Mouse (Mus musculus) urinary bladder, postnatal 14 days (tissue): ENCODE data around the gene Chkb.

Experiments used
- DNase-seq: peaks from one replicate; pipeline ENCODE4 v3.0.0; 2021; ENCODE audit warnings: low spot score

The Chkb gene

DNA sequence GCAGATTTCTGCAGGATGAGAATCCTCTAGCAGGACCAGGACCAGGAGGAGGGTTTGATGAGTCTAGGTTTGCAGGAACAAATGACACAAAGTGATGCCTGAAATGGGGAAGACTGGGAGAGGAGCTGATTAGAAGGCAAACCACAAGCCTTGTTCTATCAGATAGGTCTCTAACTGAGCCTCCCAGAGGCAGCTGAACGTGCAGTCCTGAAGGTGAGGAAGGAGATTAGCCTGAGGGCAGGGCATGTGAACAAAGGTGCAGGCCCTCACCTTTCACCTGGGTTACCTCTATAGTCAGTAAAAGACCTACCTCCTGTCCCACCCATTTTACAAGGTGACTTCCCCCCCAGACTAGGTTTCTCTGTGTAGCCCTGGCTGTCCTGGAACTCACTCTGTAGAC, 30.0 kb downstream of the Chkb start:
- no peak for DNase-seq

DNA sequence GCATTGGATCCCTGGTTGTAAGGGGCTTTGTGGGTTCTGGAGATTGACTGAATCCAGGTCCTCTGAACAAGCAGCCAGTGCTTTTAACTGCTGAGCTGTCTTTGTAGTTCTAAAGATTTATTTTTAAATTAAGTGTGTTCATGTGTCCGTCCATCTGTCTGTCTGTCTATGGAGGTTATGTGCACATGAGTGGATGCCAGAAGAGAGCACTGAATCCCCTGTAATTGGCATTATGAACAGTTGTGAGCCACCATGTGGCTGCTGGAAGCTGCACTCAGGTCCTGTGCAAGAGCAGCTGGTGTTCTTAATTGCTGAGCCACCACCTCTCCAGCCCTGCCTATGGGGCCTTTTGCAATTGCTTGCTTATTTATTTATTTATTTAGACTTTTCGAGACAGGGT, 31.6 kb downstream of the Chkb start:
- DNase-seq, result no peak

DNA sequence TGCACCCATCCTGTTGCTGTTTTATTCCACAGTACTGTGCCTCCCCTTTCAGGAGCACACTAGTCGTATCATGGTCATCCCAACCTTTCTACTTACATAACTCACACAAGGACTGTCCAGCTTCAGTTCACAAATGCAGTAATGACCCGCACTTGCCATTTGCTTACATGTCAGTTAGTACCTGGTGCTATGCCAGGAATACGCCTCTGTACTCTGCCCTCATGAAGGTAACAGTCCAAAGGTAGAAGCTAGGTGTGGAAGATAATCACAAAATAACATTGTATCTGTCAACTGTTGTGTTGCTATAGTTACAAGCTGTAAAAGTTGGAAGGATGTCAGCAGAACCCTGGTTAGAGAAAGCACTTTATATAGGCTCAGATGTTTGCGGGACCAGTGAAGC, 32.8 kb downstream of the Chkb start:
- no peak for DNase-seq

DNA sequence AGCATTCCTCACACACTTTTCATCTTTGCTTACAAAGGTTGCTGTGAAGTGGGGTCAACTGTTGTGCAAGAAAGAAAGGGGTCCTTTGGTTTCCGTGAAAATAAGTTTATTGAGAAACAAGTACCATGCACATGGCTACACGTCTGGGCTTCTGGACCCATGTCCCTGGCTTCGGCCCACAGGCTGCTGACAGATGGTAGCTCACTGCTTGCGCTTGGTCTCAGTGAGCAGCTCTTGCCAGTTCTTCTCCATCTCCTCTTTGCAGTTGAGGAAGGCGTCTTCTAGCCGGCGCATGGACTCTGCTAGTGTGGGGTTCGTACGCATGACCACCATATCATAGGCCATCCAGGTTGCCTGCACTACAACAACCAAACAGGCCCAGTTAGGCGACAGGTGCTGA, 39.6 kb downstream of the Chkb start:
- DNase-seq, result no peak

DNA sequence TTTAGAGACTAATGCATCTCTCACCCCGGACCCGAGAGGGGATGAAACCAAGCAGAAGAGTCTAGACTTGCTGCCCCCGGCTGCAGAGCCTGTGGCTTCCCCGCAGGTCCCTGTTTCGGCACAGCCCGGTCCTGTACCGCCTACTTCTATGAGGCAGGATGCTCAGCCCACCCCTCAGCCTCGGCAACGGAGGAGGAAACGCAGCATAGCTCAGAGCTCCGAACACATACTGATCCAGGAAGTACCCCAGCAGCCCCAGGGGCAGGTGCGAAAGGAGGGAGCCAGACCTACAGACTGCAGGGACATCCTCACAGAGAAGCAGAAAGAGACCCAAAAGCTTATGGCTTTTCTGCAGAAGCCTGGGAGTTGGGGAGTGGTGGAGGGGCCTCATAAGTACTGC, 42.6 kb downstream of the Chkb start:
- DNase-seq, result no peak

DNA sequence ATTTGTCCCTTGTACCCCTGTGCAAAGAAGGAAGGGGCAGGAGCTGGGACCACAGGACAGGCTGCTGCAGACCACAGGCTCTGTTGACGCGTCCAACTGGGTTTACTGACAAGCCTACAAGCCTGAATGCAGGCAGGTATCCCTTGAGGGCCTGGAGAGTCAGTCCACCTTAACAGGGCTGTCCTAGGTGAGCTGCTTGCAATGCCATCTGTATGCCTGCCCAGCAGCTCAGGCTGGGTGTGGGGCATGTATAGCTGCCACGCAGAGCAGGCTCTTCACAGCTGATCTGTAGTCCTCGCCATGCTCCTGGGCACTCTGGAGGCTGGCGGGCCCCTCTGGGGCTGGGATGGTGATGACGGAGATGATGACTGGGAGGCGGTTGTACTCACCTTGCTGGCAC, 45.1 kb downstream of the Chkb start, which contains the start of gene Klhdc7b:
TSS of gene Klhdc7b (plus strand) at position 301 of the 400 bp plus-strand sequence.
- DNase-seq, result no peak

DNA sequence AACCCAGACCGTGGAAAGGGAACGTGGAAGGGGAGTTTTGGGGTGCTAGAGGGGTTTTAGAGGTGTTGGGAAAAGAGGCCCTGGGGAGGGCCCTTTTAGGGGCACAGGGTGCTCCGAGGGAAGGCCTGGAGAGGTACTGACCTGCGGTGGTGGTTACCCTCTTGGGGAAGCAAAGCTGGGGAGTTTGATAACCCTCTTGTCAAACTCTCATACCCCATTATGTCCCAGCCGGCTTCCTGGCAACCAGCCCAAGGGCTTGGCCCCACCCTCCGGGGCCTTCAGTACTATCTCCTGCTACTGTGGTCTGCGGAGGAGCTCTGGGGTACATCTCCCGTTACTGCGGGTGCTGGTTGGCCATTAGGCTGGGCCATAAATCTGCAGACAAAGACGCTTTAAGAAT, 50.3 kb downstream of the Chkb start:
- DNase-seq, result no peak

DNA sequence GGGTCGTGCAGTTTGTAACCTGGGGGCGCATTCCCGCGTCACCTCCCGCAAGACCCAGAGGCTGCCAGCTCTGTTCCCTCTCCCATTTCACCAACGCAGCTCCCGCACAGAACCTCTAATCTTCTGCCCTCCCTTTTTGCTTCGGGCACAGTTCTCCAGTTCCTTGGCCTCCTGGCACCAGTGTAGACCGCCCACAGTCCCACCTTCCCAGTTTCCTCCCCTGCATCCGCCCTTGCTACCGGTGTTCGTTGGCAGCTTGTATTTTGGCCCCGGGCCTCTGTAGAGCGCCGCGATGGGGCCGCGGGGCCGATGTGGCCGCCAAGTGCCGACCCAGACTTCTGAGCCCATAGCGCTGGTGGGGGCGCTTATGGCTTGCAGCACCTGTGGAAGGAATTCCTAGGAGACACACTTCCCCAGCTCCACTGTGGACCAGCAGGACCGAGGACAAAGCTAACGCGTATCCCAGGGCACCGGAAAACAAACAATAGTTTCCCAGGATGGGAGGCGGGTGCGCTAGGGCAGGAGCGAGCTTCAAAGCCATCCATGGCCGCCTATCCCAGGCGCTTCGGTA, 50.8 kb downstream of the Chkb start, which contains the start of gene Odf3b:
TSS of gene Odf3b (minus strand) at position 452 of the 571 bp plus-strand sequence.
- no peak for DNase-seq

DNA sequence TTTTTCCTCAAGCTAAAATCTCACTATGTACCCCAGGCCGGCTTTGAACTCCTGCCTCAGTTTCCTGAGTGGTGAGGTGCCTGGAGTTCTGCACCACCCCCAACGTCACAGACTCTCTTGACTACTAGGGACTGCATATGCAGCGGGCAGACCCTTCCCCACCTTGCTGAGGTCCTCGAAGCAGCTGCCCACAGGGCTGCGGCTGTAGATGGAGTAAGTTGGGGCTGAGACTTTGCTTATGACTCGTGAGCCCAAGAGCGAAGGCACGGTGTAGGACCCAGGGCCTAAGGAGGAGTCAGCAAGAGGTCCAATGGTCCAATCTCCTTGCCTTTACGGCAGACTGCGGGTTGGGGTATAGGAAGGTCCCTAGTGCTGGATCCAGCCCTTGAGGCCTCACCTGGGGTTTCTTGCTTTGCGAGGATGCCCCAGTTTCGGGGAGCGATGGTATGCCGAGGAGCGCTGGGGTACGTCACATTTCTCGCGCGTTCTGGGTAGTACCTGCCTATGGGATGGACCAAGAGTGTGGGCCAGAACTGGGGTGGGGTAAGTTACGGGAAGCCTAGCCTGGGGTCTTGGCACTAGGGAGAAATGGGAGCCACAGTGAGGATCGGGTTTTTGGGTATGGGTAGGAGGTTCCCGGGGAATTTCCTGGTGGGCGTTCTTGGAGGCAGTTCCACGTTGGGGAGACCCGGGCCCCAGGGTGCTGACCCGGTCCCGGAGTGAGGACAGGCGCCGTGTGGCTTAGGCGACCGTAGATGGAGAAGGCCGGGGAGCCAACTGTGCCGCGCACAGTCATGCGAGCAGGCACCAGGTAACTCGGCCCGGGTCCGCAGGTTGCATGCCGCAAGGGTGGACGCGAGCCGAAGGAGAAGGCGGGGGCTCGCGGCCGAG, 51.5 kb downstream of the Chkb start:
- DNase-seq, result no peak

DNA sequence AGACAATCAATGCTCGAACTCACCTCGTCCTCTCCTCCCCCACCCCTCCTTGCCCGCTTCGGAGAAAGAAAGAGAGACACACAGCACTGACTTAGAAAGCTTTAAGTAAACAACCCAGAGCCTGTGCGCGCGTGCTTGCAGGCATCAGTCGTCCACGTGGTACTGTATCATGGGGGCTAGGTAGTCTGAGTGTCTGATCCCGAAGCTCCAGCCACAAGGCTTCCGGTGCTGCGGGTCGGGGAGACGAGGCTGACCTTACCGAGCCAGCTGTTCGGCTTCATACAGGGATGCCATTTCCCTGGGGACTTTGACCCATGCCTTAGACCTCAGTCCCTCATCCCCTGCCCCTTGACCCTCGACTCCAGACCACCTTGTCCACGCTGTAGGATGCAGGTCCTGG, 52.3 kb downstream of the Chkb start:
- DNase-seq, result no peak

DNA sequence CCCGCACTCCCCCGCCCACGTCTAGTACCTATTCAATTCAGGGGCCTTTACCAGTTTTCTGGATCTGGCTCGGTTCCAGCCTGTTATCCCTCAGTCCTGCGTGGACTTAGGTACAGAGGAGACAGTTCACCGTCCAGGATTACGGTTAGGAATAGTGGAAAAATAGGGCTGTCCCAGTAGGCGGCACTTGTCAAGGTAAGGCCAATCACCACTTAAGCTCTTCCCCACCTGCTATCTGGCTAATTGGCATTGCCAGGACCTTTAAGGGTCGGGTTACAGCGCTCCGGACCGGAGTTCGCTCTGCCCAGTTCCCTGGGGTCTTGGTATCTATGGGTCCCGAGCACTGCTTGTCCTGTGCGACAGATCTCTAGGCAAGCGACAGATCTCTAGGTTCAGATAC, 52.8 kb downstream of the Chkb start, which contains the start of gene Tymp:
TSS of gene Tymp (minus strand) at position 83 of the 400 bp plus-strand sequence.
- no peak for DNase-seq
